Mouse (Mus musculus) adipocyte (in vitro differentiated cells): Measurements from ENCODE around the gene Btnl6.
A peak's percentile ranks its signal among the peaks of the same experiment; 100 is the strongest.
"Not testable (repeated sequence)": the region's sequence is repeated elsewhere in the genome, so short reads cannot be mapped to it uniquely, and the experiment has no call there.

Source experiments
- DNase-seq: peaks from one replicate; pipeline ENCODE4 v3.0.0-alpha.2; 2016; ENCODE audit warnings: low spot score

Gene Btnl6

DNA sequence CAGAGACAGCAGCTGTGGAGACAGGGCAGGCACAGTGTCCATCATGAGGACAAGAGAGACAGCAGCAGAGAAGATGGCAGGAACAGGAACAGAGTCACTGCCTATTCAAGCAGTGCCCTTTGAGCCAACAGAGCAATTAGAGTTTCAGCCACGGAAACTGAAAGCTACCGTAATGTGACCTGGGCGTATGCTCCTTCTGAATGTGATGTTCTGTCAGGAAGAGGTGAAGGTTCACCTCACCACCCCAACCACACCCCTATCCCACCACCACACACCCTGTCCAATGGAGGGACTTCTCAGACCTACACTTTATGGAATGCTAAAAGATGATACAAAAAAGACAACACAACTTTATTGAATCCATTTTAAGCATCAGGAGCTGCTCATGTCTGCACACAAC, 19.8 kb downstream of the Btnl6 start:
- not testable (repeated sequence) for DNase-seq

DNA sequence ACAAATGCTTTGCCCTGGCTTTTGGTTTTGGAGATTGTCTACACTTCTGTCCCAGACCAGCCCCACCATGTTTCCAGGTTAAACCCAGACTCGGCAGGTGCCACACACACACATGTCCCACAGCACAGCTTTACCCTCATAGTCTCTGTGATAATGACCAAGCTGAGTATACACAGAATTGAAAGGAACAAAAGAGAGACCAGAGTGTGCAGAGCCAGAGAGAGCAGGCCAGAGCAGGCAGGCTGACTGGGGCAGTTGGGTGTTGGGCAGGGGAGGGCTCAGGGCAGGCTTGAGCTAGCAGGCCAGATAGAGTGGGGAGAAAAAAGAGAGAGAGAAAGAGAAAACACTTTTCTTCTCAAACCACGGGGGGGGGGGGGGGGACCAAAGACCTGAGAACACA, 20.6 kb downstream of the Btnl6 start:
- DNase-seq = no peak

DNA sequence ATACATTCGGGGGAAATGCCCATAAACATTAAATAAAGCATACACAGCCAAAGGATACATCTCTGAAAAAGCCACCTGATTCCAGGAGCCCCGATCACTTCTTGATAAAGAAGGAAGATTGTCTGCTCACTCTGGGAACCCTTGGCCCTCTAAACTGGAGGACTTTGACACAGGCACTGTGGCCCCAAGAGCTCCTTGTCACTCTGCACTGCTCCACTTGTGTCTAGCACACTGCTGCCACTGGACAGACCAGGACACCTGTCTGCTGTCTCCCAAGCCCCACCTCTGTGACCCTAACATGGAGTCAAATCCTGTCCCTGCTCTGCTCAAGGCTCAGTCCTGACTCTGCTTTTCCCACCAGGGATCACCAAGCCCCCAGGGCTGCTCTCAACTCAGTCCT, 22.0 kb downstream of the Btnl6 start:
- peak; percentile 1 for DNase-seq

DNA sequence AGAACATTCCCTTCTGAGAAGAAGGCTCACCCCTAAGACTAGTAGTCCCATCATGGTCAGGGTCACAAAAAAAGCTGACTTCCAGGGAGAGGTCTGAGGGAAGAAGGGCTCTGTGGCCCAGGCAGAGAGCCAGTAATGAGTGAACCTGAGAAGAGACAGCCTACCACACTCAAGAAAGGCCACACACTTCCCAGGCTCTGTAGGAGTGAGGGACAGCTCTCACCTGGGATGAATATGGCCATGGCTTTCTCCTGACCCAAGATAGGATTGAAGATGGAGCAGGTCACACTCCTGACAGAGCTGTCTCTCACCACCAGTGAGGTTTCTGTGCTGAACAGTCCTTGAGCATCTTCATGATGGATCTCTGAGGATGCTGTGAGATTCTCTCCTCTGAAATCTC, 24.4 kb downstream of the Btnl6 start:
- DNase-seq = no peak

DNA sequence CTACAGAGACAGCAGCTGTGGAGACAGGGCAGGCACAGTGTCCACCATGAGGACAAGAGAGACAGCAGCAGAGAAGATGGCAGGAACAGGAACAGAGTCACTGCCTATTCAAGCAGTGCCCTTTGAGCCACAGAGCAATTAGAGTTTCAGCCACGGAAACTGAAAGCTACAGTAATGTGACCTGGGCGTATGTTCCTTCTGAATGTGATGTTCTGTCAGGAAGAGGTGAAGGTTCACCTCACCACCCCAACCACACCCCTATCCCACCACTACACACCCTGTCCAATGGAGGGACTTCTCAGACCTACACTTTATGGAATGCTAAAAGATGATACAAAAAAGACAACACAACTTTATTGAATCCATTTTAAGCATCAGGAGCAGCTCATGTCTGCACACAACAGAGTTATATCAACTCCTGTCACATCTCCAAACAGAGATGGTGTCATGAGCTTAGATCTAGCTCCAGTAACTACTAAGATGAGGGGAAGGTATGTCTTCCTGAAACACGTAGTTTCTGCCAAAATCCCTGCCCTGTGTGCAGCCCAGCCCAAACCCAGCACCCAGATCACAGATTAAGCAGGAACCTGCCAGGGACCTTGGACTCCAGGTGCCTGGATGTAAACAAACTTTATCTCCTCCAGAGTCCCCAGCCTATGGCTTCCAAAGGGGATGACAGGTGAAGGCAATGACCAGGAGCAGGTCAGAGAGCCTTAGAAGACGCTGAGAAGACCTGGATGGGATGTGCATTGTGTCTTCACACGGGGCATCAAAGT, 39.7 kb downstream of the Btnl6 start, which contains the start of gene Btnl4:
Gene Btnl4 (minus strand): TSS at position 81 of the 776 bp plus-strand sequence.
- DNase-seq = not testable (repeated sequence)

DNA sequence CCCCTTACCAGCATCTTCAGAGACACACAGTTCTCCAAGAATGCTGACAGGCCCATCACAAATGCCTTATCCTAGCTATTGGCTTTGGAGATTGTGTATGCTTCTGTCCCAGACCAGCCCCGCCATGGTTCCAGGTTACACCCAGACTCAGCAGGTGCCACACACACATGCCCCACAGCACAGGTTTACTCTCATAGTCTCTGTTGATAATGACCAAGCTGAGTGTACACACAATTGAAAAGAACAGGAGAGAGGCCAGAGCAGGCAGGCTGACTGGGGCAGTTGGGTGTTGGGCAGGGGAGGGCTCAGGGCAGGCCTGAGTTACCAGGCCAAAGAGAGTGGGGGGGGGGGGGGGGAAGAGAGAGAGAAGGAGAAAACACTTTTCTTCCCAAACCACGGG, 40.7 kb downstream of the Btnl6 start:
- no peak for DNase-seq

DNA sequence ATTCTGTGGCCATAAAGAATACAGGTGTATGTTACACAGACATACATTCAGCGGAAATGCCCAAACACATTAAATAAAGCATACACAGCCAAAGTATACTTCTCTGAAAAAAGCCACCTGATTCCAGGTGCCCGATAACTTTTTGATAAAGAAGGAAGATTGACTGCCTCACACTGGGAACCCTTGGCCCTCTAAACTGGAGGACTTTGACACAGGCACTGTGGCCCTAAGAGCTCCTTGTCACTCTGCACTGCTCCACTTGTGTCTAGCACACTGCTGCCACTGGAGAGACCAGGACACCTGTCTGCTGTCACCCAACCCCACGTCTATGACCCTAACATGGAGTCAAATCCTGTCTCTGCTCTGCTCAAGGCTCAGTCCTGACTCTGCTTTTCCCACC, 42.1 kb downstream of the Btnl6 start:
- DNase-seq = no peak

DNA sequence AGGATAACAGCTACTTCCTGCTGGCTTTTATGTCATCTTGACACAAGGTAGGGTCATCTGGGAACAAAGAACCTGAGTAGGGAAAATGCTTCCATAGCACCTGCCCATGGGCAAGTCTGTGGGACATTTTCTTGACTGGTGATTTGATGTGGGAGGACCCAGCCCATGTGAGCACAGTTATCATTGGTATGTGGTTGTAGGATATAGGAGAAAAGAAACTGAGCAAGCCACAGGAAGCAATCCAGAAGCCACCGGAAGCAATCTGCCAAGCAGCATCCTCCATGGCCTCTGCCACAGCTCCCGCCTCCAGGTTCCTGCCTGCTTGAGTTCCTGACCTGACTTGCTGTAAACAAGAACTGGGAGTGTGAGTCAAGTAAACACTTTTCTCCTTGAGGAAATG, 46.7 kb downstream of the Btnl6 start:
- no peak for DNase-seq

DNA sequence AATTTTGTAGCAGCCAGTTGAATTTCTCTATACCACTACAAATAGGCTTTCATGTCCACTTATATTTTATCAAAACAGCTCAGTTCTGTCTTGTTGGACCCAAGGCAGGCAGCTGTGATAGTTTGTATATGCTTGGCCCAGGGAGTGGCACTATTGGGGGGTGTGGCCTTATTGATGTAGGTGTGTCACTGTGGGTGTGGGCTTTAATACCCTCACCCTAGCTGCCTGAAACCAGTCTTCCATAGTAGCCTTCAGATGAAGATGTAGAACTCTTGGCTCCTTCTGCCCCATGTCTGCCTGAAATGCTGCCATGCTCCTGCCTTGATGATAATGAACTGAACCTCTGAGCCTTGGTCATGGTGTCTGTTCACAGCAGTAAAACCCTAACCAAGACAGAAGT, 51.2 kb downstream of the Btnl6 start:
- DNase-seq = not testable (repeated sequence)

DNA sequence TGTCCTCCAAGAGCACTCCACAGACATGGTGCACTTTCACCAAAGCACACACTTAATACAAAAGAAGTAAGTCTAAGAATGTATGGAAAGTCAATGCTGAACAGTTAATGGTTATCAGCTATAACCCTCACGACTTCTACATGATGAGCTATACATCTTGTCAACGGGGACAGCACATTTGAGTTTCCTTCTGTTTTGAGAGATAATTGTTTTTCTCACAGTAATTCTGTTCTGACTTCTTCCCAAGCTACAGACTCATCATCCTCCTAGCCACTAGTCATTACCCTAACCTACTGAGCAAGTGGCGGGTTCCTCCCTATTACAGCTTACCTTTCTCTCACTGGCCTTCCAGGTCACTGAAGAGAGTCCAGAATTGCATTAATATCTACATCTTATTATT, 57.9 kb downstream of the Btnl6 start:
- DNase-seq = no peak
